Mouse (Mus musculus) Muller cell, postnatal 12 days (primary cell): ENCODE results near the gene Nvl.

Source experiments
- DNase-seq: peaks from one replicate; pipeline ENCODE4 v3.0.0-alpha.2; 2015; ENCODE audit errors: inconsistent ontology term

Nvl gene

GRCm38 (mm10) chr1:181069671-181070070 lies 74.3 kb downstream of the Nvl start:
- no peak for DNase-seq

GRCm38 (mm10) chr1:181068344-181068743 lies 75.7 kb downstream of the Nvl start:
- DNase-seq, result no peak

DNA sequence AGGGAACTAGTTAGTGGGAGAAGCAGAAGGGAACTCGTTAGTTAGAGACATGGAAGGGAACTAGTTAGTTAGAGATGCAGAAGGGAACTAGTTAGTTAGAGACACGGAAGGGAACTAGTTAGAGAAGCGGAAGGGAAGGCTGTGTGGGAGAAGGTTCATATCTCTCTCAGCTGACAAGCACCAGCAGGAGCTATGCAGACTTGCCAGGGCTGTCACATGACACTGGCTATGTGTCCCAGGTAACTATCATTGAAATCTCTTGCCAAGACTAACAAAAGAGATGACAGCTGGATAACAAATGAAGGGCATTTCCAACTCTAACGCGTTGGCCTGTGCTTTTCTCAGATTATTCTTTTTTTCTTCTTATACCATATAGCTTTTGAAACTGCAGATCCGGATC lies 79.4 kb downstream of the Nvl start:
- no peak for DNase-seq

- DNase-seq, result peak; percentile 85
Measured at GRCm38 (mm10) chr1:181063991-181064390, 80.0 kb downstream of the Nvl start.

- peak; percentile 15 for DNase-seq
Measured at GRCm38 (mm10) chr1:181061784-181062485, 82.1 kb downstream of the Nvl start.

GRCm38 (mm10) chr1:181052898-181053297 lies 91.1 kb downstream of the Nvl start:
- no peak for DNase-seq

- no peak for DNase-seq
Measured at GRCm38 (mm10) chr1:181050937-181051336, 93.1 kb downstream of the Nvl start, which contains the start of gene 9130409I23Rik. Gene 9130409I23Rik (plus strand): TSS chr1:181051237.

- no peak for DNase-seq
Measured at GRCm38 (mm10) chr1:181049328-181049842, 94.6 kb downstream of the Nvl start.

GRCm38 (mm10) chr1:181047520-181047919 lies 96.5 kb downstream of the Nvl start:
- DNase-seq, result no peak

DNA sequence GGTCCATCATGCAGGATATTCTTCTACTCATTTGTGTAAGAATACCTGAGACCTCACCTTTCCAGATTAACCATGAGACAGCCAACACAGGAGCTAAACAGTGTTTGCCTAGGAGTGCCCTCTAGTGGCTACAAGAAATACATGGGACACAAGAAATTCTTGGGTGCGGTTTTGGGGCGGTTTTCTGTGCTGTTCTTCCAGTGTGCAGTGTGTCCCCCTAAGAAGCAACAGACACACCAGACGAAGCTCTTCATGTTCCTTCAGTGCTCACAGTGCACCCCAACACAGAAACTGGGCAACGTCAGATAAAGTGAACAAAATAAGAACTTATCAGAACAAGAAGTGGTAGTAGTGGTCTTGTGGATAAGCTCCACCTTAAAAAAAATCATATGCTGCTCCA lies 104.4 kb downstream of the Nvl start:
- DNase-seq, result peak; percentile 47

DNA sequence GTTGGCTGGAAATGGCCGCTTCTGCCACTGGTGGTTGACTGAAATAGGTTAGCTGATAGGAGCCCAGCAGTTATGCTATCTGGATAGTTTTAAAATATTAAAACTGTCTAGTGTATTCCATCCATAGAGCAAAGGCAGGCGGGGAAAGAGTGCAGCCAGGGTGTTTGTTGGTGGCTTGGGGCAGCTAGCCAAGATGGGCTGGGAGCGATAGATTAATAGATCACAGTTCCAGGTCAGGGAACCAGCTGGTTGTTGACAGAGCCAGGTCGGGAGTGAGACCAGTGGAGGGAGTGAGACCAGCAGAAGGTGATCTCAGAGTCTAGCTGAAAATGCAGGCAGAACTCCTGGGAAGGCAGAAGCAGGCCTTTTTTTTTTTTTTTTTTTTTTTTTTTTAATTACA lies 106.4 kb downstream of the Nvl start:
- no peak for DNase-seq
